Mouse (Mus musculus): Measurements from ENCODE around the gene Gnb4. TPM values are rescaled to one million over a fixed set of nuclear protein-coding genes. Genes with fewer than 3 reads are reported as not detected.

Gnb4 gene
- polyA plus RNA-seq, 1 experiment from 2014 or later = 47.3 TPM

DNA sequence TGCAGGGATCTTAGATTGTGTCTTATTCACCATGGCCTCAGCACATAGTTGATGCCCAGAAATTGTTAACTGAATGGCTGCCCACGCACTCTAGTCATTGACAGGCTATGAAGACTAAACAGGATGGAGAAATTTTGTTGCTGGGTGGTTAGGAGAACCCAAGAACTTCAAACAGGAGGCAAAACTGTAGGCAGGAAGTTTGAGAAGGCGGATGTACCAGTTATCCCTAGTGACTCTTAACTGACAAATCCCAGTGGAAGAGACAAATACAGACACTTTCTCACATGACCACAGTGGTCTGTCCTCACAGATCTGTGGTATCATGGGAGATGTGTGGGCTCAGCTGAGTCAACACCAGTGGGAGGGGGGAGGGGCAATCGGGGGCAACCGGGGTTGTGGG, 39.6 kb upstream of the Gnb4 start:
- no peak overlapping the region for H3K4me2 ChIP-seq (ENCODE audit: low read depth, low read length)
- H3K4me3 ChIP-seq (ENCODE audit: low read depth, low read length) = no peak overlapping the region
- no peaks in the 10 kb centered on the region for H3K4me1 ChIP-seq (ENCODE audit: control insufficient read depth, insufficient read depth, low read length)
- ATAC-seq (replicated peaks; ENCODE audit: insufficient number of reproducible peaks, low FRiP score, low TSS enrichment, low read depth) (no peak), DNase-seq (ENCODE audit: low spot score) (no peak)
- no peaks in the 10 kb centered on the region for H3K36me3 ChIP-seq (replicated peaks; ENCODE audit: control insufficient read depth, insufficient read depth, low read depth, low read length)
- no peak overlapping the region for H3K9ac ChIP-seq (replicated peaks; ENCODE audit: low read length)
- H3K27ac ChIP-seq (replicated peaks; ENCODE audit: low read depth, low read length) = no peak overlapping the region
- H3K9me3 ChIP-seq (replicated peaks; ENCODE audit: control insufficient read depth, low read length) = no peaks in the 10 kb centered on the region
- WGBS = 78% methylated on average over 4 of the region's 4 CpGs
- H3K27me3 ChIP-seq (ENCODE audit: control insufficient read depth, insufficient read depth, low read length) = no peaks in the 10 kb centered on the region

- no peaks in the 10 kb centered on the region for H3K27me3 ChIP-seq (ENCODE audit: control insufficient read depth, insufficient read depth, low read length)
- WGBS = 76% methylated on average over 4 of the region's 4 CpGs
- ATAC-seq (replicated peaks; ENCODE audit: insufficient number of reproducible peaks, low FRiP score, low TSS enrichment, low read depth) = no peak
These were observed 36.4 kb upstream of the Gnb4 start for GRCm38 (mm10) chr3:32652739-32653138.

GRCm38 (mm10) chr3:32649284-32649683, 32.9 kb upstream of the Gnb4 start:
- Histone ChIP-seq H3K27me3 (ENCODE audit: control insufficient read depth, insufficient read depth, low read length) (no peaks in the 10 kb centered on the region), H3K4me1 (ENCODE audit: control insufficient read depth, insufficient read depth, low read length) (no peaks in the 10 kb centered on the region), H3K9ac (replicated peaks; ENCODE audit: low read length) (no peak overlapping the region), H3K36me3 (replicated peaks; ENCODE audit: control insufficient read depth, insufficient read depth, low read depth, low read length) (no peaks in the 10 kb centered on the region), H3K9me3 (replicated peaks; ENCODE audit: control insufficient read depth, low read length) (no peaks in the 10 kb centered on the region), H3K27ac (replicated peaks; ENCODE audit: low read depth, low read length) (no peak overlapping the region), H3K4me2 (ENCODE audit: low read depth, low read length) (no peak overlapping the region), H3K4me3 (ENCODE audit: low read depth, low read length) (no peak overlapping the region)
- no peak for ATAC-seq (replicated peaks; ENCODE audit: insufficient number of reproducible peaks, low FRiP score, low TSS enrichment, low read depth)
- 79% methylated on average over 4 of the region's 4 CpGs for WGBS
- no peak for DNase-seq (ENCODE audit: low spot score)

More at GRCm38 (mm10) chr3:32652739-32653138, 36.4 kb upstream of the Gnb4 start:
- no peak overlapping the region for H3K9ac ChIP-seq (replicated peaks; ENCODE audit: low read length)
- H3K4me1 ChIP-seq (ENCODE audit: control insufficient read depth, insufficient read depth, low read length) = no peaks in the 10 kb centered on the region
- H3K27ac ChIP-seq (replicated peaks; ENCODE audit: low read depth, low read length) = no peak overlapping the region
- no peaks in the 10 kb centered on the region for H3K9me3 ChIP-seq (replicated peaks; ENCODE audit: control insufficient read depth, low read length)
- H3K36me3 ChIP-seq (replicated peaks; ENCODE audit: control insufficient read depth, insufficient read depth, low read depth, low read length) = no peaks in the 10 kb centered on the region
- no peak overlapping the region for H3K4me2 ChIP-seq (ENCODE audit: low read depth, low read length)
- no peak overlapping the region for H3K4me3 ChIP-seq (ENCODE audit: low read depth, low read length)
- DNase-seq (ENCODE audit: low spot score) = no peak

DNA sequence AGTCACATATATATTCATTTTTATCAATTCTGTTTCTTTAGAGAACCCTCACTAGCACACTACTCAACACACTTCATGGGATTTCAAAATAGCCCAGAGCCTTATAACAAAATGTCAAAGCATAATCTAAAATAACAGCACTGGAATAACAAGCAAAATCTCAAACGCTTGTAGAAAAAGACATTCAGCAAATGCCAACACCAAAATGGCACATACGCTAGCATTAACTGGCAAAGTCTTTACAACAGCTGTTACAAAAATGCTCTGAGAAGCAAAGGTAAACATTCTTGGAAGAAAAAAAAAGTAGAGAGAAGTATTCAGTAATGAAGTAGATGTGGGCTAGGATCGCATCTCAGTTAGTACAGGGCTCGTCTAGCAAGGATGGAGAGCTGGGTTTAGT, 30.5 kb upstream of the Gnb4 start:
- Histone ChIP-seq H3K27me3 (ENCODE audit: control insufficient read depth, insufficient read depth, low read length) (no peaks in the 10 kb centered on the region), H3K4me3 (ENCODE audit: low read depth, low read length) (no peak overlapping the region), H3K9ac (replicated peaks; ENCODE audit: low read length) (no peak overlapping the region), H3K27ac (replicated peaks; ENCODE audit: low read depth, low read length) (no peak overlapping the region), H3K9me3 (replicated peaks; ENCODE audit: control insufficient read depth, low read length) (no peaks in the 10 kb centered on the region), H3K36me3 (replicated peaks; ENCODE audit: control insufficient read depth, insufficient read depth, low read depth, low read length) (no peaks in the 10 kb centered on the region), H3K4me2 (ENCODE audit: low read depth, low read length) (no peak overlapping the region), H3K4me1 (ENCODE audit: control insufficient read depth, insufficient read depth, low read length) (no peaks in the 10 kb centered on the region)
- ATAC-seq (replicated peaks; ENCODE audit: insufficient number of reproducible peaks, low FRiP score, low TSS enrichment, low read depth) (no peak), DNase-seq (ENCODE audit: low spot score) (no peak)
- 85% methylated on average over 4 of the region's 4 CpGs for WGBS

- DNase-seq (ENCODE audit: low spot score) (no peak), ATAC-seq (replicated peaks; ENCODE audit: insufficient number of reproducible peaks, low FRiP score, low TSS enrichment, low read depth) (no peak)
- WGBS = 80% methylated on average over 2 of the region's 2 CpGs
- Histone ChIP-seq H3K9ac (replicated peaks; ENCODE audit: low read length) (no peak overlapping the region), H3K4me1 (ENCODE audit: control insufficient read depth, insufficient read depth, low read length) (no peaks in the 10 kb centered on the region), H3K27ac (replicated peaks; ENCODE audit: low read depth, low read length) (no peak overlapping the region), H3K9me3 (replicated peaks; ENCODE audit: control insufficient read depth, low read length) (no peaks in the 10 kb centered on the region), H3K4me2 (ENCODE audit: low read depth, low read length) (no peak overlapping the region), H3K36me3 (replicated peaks; ENCODE audit: control insufficient read depth, insufficient read depth, low read depth, low read length) (no peaks in the 10 kb centered on the region), H3K27me3 (ENCODE audit: control insufficient read depth, insufficient read depth, low read length) (no peaks in the 10 kb centered on the region), H3K4me3 (ENCODE audit: low read depth, low read length) (no peak overlapping the region)
These were observed 28.4 kb upstream of the Gnb4 start for GRCm38 (mm10) chr3:32644751-32645150.

DNA sequence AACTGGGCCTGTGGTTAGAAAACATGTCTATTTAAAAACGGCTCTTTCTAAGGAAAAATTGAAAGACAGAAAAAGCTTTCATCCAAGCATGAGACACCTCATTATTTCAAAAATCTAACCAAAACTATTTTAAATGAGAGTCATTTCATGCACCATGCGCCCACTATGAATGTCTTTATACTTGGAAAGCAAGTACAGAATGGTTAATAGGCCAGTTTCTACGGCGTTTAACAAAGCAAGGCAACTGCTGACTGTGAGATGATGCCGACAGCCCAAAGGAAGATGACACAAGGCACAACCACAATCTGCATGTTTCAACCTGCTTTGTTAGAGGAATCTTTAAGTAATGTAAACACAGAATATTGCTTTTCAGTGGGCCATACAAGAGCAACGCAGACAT, 25.7 kb upstream of the Gnb4 start:
- no peaks in the 10 kb centered on the region for H3K27me3 ChIP-seq (ENCODE audit: control insufficient read depth, insufficient read depth, low read length)
- no peaks in the 10 kb centered on the region for H3K4me1 ChIP-seq (ENCODE audit: control insufficient read depth, insufficient read depth, low read length)
- no peak overlapping the region for H3K9ac ChIP-seq (replicated peaks; ENCODE audit: low read length)
- H3K4me2 ChIP-seq (ENCODE audit: low read depth, low read length) = no peak overlapping the region
- H3K4me3 ChIP-seq (ENCODE audit: low read depth, low read length) = no peak overlapping the region
- H3K9me3 ChIP-seq (replicated peaks; ENCODE audit: control insufficient read depth, low read length) = no peaks in the 10 kb centered on the region
- DNase-seq (ENCODE audit: low spot score) = no peak
- no peak for ATAC-seq (replicated peaks; ENCODE audit: insufficient number of reproducible peaks, low FRiP score, low TSS enrichment, low read depth)
- 84% methylated on average over 6 of the region's 6 CpGs for WGBS
- H3K27ac ChIP-seq (replicated peaks; ENCODE audit: low read depth, low read length) = no peak overlapping the region
- H3K36me3 ChIP-seq (replicated peaks; ENCODE audit: control insufficient read depth, insufficient read depth, low read depth, low read length) = no peaks in the 10 kb centered on the region

GRCm38 (mm10) chr3:32638240-32638639, 21.9 kb upstream of the Gnb4 start:
- no peak overlapping the region for H3K4me2 ChIP-seq (ENCODE audit: low read depth, low read length)
- H3K27me3 ChIP-seq (ENCODE audit: control insufficient read depth, insufficient read depth, low read length) = no peaks in the 10 kb centered on the region
- ATAC-seq (replicated peaks; ENCODE audit: insufficient number of reproducible peaks, low FRiP score, low TSS enrichment, low read depth) = no peak
- no peak for DNase-seq (ENCODE audit: low spot score)
- H3K9ac ChIP-seq (replicated peaks; ENCODE audit: low read length) = no peak overlapping the region
- H3K27ac ChIP-seq (replicated peaks; ENCODE audit: low read depth, low read length) = no peak overlapping the region
- 75% methylated on average over 8 of the region's 8 CpGs for WGBS
- no peaks in the 10 kb centered on the region for H3K36me3 ChIP-seq (replicated peaks; ENCODE audit: control insufficient read depth, insufficient read depth, low read depth, low read length)
- no peak overlapping the region for H3K4me3 ChIP-seq (ENCODE audit: low read depth, low read length)
- no peaks in the 10 kb centered on the region for H3K9me3 ChIP-seq (replicated peaks; ENCODE audit: control insufficient read depth, low read length)
- H3K4me1 ChIP-seq (ENCODE audit: control insufficient read depth, insufficient read depth, low read length) = no peaks in the 10 kb centered on the region

GRCm38 (mm10) chr3:32632760-32633264, 16.4 kb upstream of the Gnb4 start:
- no peak for ATAC-seq (replicated peaks; ENCODE audit: insufficient number of reproducible peaks, low FRiP score, low TSS enrichment, low read depth)
- DNase-seq (ENCODE audit: low spot score) = no peak
- H3K27ac ChIP-seq (replicated peaks; ENCODE audit: low read depth, low read length) = no peak overlapping the region
- no peak overlapping the region for H3K9ac ChIP-seq (replicated peaks; ENCODE audit: low read length)
- no peaks in the 10 kb centered on the region for H3K4me1 ChIP-seq (ENCODE audit: control insufficient read depth, insufficient read depth, low read length)
- H3K36me3 ChIP-seq (replicated peaks; ENCODE audit: control insufficient read depth, insufficient read depth, low read depth, low read length) = no peaks in the 10 kb centered on the region
- H3K4me2 ChIP-seq (ENCODE audit: low read depth, low read length) = no peak overlapping the region
- WGBS = 58% methylated on average over 5 of the region's 5 CpGs
- H3K4me3 ChIP-seq (ENCODE audit: low read depth, low read length) = no peak overlapping the region
- no peaks in the 10 kb centered on the region for H3K27me3 ChIP-seq (ENCODE audit: control insufficient read depth, insufficient read depth, low read length)
- no peaks in the 10 kb centered on the region for H3K9me3 ChIP-seq (replicated peaks; ENCODE audit: control insufficient read depth, low read length)

All from embryonic facial prominence, embryonic 11.5 days (tissue).